Mouse (Mus musculus) E14TG2a.4 (cell line): ENCODE measurements around the gene Rnh1.
A peak's percentile ranks its signal among the peaks of the same experiment; 100 is the strongest.

Experiments
- H3K27me3 ChIP-seq: 2 replicates; pipeline ENCODE4 v1.6.1; 2014; ENCODE audit warnings: low read length, control low read depth; ENCODE audit not compliant: insufficient read depth
- H3K36me3 ChIP-seq: 2 replicates; pipeline ENCODE4 v1.6.1; 2014; ENCODE audit warnings: low read length, control low read depth; ENCODE audit not compliant: insufficient read depth
- H3K4me1 ChIP-seq: replicated peaks from 2 replicates; pipeline ENCODE4 v1.6.1; 2014; ENCODE audit warnings: low read depth, low read length, control low read depth
- H3K4me3 ChIP-seq: replicated peaks from 2 replicates; pipeline ENCODE4 v1.5.1; 2014; ENCODE audit warnings: mild to moderate bottlenecking, low read length
- H3K9me3 ChIP-seq: 2 replicates; pipeline ENCODE4 v1.6.1; 2014; ENCODE audit warnings: low read length, control low read depth
- CTCF ChIP-seq: conservative IDR thresholded peaks from 2 replicates; pipeline ENCODE4 v1.5.1; 2014; ENCODE audit warnings: low read length
- NANOG ChIP-seq: IDR thresholded peaks from 2 replicates; pipeline ENCODE4 v1.6.1; 2014; ENCODE audit warnings: borderline replicate concordance, low read length, mixed read lengths
- POU5F1 ChIP-seq: IDR thresholded peaks from 2 replicates; pipeline ENCODE4 v1.6.1; 2014; ENCODE audit warnings: low read length, borderline replicate concordance

Rnh1 gene

DNA sequence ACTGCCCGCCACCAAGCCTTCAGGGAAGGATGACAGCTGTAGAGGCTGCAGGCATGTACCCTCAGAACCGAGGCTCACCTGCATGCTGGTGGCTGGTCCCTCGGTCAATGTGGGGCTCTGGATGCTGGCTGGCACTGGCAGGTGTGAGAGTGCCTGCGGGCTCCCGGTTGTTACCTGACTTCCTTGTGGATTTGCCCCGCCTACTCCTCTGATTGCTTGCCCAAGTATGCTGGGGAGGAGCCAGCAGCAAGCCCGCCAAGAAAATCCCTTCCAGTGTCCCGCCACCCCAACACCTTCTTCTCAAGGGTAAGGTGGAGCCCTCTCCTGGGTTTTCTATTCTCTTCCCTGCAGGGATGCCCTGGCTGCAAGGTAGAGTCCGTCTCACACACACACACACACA lies 55.0 kb downstream of the Rnh1 start, which contains the start of gene Ano9:
Ano9 (minus strand) TSS at position 171 of the 400 bp plus-strand sequence.
- Histone ChIP-seq H3K4me3 (peak within 1 kb of the TSS; percentile 81), H3K9me3 (no peaks in the 10 kb centered on the region), H3K36me3 (peaks cover 22% of the 10 kb centered on the region), H3K27me3 (no peaks in the 10 kb centered on the region), H3K4me1 (peaks cover 89% of the 10 kb centered on the region)
- TF ChIP-seq NANOG (no peak), POU5F1 (no peak), CTCF (no peak)

DNA sequence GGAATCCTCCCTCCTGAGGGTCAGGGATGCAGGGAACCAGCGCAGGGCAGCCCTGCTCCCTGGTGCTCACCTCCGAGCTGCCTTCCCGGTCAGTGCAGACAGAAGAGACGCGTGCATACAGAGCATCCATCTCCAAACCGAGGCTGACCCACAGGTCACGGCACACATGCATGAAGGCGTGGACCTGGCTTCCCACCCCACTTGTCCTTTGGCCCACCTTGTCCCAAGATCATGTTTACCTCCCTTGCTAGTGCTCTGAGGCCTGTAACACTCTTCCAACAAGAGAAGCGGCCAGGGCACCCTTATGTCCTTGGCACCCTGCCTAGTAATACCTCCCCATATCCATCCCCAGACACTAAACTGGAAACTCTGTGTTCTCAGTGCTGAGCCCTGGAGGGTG lies 56.8 kb downstream of the Rnh1 start:
- H3K4me3 ChIP-seq, result 0 out of 2 replicates have a peak overlapping the region, but pooled peaks have one; percentile 8
- TF ChIP-seq CTCF (no peak), NANOG (no peak), POU5F1 (no peak)
- H3K27me3 ChIP-seq, result no peaks in the 10 kb centered on the region
- H3K9me3 ChIP-seq, result no peaks in the 10 kb centered on the region
- H3K36me3 ChIP-seq, result peaks cover 26% of the 10 kb centered on the region
- H3K4me1 ChIP-seq, result peaks cover 84% of the 10 kb centered on the region
